In the genomic region with DNA sequence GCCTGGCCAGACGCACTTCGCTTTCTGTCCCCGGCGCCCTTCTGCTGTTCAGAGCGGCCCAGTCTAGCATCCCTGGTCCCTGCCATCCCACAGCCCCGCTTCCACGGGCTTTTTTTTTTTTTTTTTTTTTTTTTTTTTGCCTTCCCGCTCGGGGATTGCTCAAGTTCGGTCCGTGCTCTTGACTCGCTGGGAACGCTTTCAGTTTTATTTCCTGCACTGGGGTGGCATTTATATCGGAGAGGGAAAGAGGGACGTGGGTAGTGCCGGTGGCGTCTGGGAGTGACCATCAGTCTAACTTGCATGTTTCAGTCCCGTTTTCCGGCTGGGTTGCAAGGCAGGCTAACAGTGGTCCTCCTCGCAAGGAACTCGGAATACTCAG, we compare ENCODE assay signal across 8 mouse cellular contexts. TPM values are rescaled to one million over a fixed set of nuclear protein-coding genes. Genes with fewer than 3 reads are reported as not detected.
DNase-seq lines count a peak whose midpoint lies in the region; ATAC-seq and TF ChIP-seq lines count a peak whose summit lies in the region.

No protein-coding gene starts in this region.

- no peaks in the 10 kb centered on the region for H3K9me3 ChIP-seq in heart, embryonic 12.5 days (replicated peaks)
- H3K9me3 ChIP-seq in intestine, embryonic 15.5 days: no peaks in the 10 kb centered on the region

- H3K9ac ChIP-seq in heart, embryonic 12.5 days: peak overlapping the region; percentile 80
- H3K9ac ChIP-seq in intestine, embryonic 15.5 days: peak overlapping the region; percentile 86

- peak overlapping the region; percentile 91 for H3K4me3 ChIP-seq in heart, embryonic 12.5 days
- peak overlapping the region; percentile 95 for H3K4me3 ChIP-seq in embryonic fibroblast, embryonic 13.5 days (ENCODE audit: insufficient read depth, low read length)
- peak overlapping the region; percentile 88 for H3K4me3 ChIP-seq in intestine, embryonic 15.5 days (replicated peaks)

- H3K4me2 ChIP-seq in heart, embryonic 12.5 days: peak overlapping the region; percentile 76
- peak overlapping the region; percentile 66 for H3K4me2 ChIP-seq in intestine, embryonic 15.5 days (replicated peaks)

- WGBS in heart, embryonic 12.5 days: 1% methylated on average over 21 of the region's 21 CpGs
- 1% methylated on average over 21 of the region's 21 CpGs for WGBS in intestine, embryonic 15.5 days

- H3K27me3 ChIP-seq in heart, embryonic 12.5 days (replicated peaks): no peaks in the 10 kb centered on the region
- H3K27me3 ChIP-seq in intestine, embryonic 15.5 days (replicated peaks): no peaks in the 10 kb centered on the region

- DNase-seq in heart, adult 18-20 months: no peak
- DNase-seq in ES-CJ7 (ENCODE audit: low read depth, low spot score): peak; percentile 24
- no peak for DNase-seq in ovary, adult 18-20 months (ENCODE audit: low spot score)
- DNase-seq in cerebellum, adult 11 months: no peak

- peak overlapping the region; percentile 94 for H3K27ac ChIP-seq in heart, embryonic 12.5 days (ENCODE audit: poor library complexity, severe bottlenecking)
- H3K27ac ChIP-seq in embryonic fibroblast, embryonic 13.5 days (ENCODE audit: insufficient read depth, low read length): peak overlapping the region; percentile 29; the same call in 1 of the 2 replicates
- H3K27ac ChIP-seq in intestine, embryonic 15.5 days: peak overlapping the region; percentile 96

- H3K4me1 ChIP-seq in heart, embryonic 12.5 days (replicated peaks): peaks cover 10% of the 10 kb centered on the region
- H3K4me1 ChIP-seq in embryonic fibroblast, embryonic 13.5 days (ENCODE audit: control insufficient read depth, insufficient read depth, low read length): peaks cover 3% of the 10 kb centered on the region; the same call in 1 of the 2 replicates
- H3K4me1 ChIP-seq in intestine, embryonic 15.5 days (replicated peaks): 0 out of 2 replicates have a peak, but pooled peaks cover 3% of the 10 kb centered on the region

- TF ChIP-seq CTCF in embryonic fibroblast, embryonic 13.5 days (IDR thresholded peaks at IDR 0.05; ENCODE audit: borderline replicate concordance, insufficient read depth, low read length): no peak

- no peaks in the 10 kb centered on the region; the same call in 1 of the 2 replicates for H3K36me3 ChIP-seq in heart, embryonic 12.5 days
- no peaks in the 10 kb centered on the region for H3K36me3 ChIP-seq in intestine, embryonic 15.5 days

- TF ChIP-seq POLR2A in embryonic fibroblast, embryonic 13.5 days (IDR thresholded peaks at IDR 0.05; ENCODE audit: low read depth, low read length): no peak

- ATAC-seq in heart, embryonic 12.5 days (ENCODE audit: insufficient number of reproducible peaks, low FRiP score): no peak
- no peak for ATAC-seq in intestine, embryonic 15.5 days
- ATAC-seq in megakaryocyte-erythroid progenitor cell, adult 5-6 weeks (replicated peaks; ENCODE audit: low FRiP score, low TSS enrichment, poor library complexity, severe bottlenecking): peak; percentile 2; the same call in 1 of the 2 replicates

RNA-seq across cellular contexts. Expression of gene Azi2, which starts 0.7 kb away (rescaled TPM):
- polyA plus RNA-seq in heart, embryonic 12.5 days (2016; fragmentation: Nextera tagmentation; extraction: Ambion mirVana): 72.2 and 73.3 TPM in 2 replicates
- total RNA-seq in heart, adult 18-20 months (2021): 10 to 100 TPM; 62.0 to 68.1 TPM
- polyA plus RNA-seq in embryonic fibroblast, embryonic 13.5 days (2011; ENCODE audit: insufficient read length, low read depth, missing spikeins): 87.5 and 87.9 TPM in 2 replicates
- polyA plus RNA-seq in intestine, embryonic 15.5 days (2015; fragmentation: Nextera tagmentation; extraction: Ambion mirVana): 80.8 and 81.3 TPM in 2 replicates
- total RNA-seq in megakaryocyte-erythroid progenitor cell, adult 5-6 weeks (2014; fragmentation: Nextera tagmentation): 66.4 and 66.9 TPM in 2 replicates
- total RNA-seq in megakaryocyte-erythroid progenitor cell, adult 5-6 weeks (2017): 59.5 and 87.3 TPM in 2 replicates

Comparison
In these comparisons a context has a peak if more than half of its experiments do, and no peak if none do; other contexts are left out.
1. H3K27ac ChIP-seq: peak in every context shown above with its lines; median percentile 96 in intestine, embryonic 15.5 days; 94 in heart, embryonic 12.5 days; 29 in embryonic fibroblast, embryonic 13.5 days.